Mouse (Mus musculus): Measurements from ENCODE around the gene Zbtb25. TPM values are rescaled to one million over a fixed set of nuclear protein-coding genes. Genes with fewer than 3 reads are reported as not detected.

Gene Zbtb25
- total and polyA plus RNA-seq, 2 experiments from 2014 or later = 12.1 to 20.5 TPM

GRCm38 (mm10) chr12:76405971-76406370 is 36.6 kb upstream of the Zbtb25 start:
- ATAC-seq (no peak), DNase-seq (ENCODE audit: low spot score) (no peak)
- Histone ChIP-seq H3K4me1 (ENCODE audit: insufficient read depth, low read length) (peaks cover 8% of the 10 kb centered on the region; the same call in 1 of the 2 replicates), H3K4me3 (ENCODE audit: low read length) (peak overlapping the region; percentile 73), H3K4me2 (ENCODE audit: low read depth, low read length) (peak overlapping the region; percentile 80), H3K27ac (no peak overlapping the region), H3K27me3 (ENCODE audit: insufficient read depth, low read length) (peaks cover 32% of the 10 kb centered on the region), H3K9ac (replicated peaks; ENCODE audit: low read length) (no peak overlapping the region), H3K36me3 (ENCODE audit: insufficient read depth, low read length) (no peaks in the 10 kb centered on the region), H3K9me3 (ENCODE audit: low read length) (no peaks in the 10 kb centered on the region)
- no peak for TF ChIP-seq CTCF (IDR thresholded peaks at IDR 0.05; ENCODE audit: low read depth)
- WGBS = 4% methylated on average over 23 of the region's 23 CpGs

DNA sequence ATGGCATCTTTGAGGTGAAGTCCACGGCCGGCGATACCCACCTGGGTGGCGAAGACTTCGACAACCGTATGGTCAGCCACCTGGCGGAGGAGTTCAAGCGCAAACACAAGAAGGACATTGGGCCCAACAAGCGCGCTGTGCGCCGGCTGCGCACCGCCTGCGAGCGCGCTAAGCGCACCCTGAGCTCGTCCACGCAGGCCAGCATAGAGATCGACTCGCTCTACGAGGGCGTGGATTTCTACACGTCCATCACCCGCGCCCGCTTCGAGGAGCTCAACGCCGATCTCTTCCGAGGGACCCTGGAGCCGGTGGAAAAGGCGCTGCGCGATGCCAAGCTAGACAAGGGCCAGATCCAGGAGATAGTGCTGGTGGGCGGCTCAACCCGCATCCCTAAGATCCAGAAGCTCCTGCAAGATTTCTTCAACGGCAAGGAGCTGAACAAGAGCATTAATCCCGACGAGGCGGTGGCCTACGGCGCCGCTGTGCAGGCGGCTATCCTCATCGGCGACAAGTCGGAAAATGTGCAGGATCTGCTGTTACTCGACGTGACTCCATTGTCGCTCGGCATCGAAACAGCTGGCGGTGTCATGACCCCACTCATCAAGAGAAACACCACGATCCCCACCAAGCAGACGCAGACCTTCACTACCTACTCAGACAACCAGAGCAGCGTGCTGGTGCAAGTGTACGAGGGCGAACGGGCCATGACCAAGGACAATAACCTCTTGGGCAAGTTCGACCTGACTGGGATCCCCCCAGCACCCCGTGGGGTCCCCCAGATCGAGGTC is 36.0 kb upstream of the Zbtb25 start:
- ATAC-seq (no peak), DNase-seq (ENCODE audit: low spot score) (peak; percentile 35)
- H3K36me3 ChIP-seq (ENCODE audit: insufficient read depth, low read length) = no peaks in the 10 kb centered on the region
- no peak overlapping the region for H3K9ac ChIP-seq (replicated peaks; ENCODE audit: low read length)
- WGBS = 3% methylated on average over 64 of the region's 64 CpGs
- peak overlapping the region; percentile 73 for H3K4me3 ChIP-seq (ENCODE audit: low read length)
- no peak overlapping the region for H3K27ac ChIP-seq
- H3K4me1 ChIP-seq (ENCODE audit: insufficient read depth, low read length) = peaks cover 8% of the 10 kb centered on the region; the same call in 1 of the 2 replicates
- peak overlapping the region; percentile 80 for H3K4me2 ChIP-seq (ENCODE audit: low read depth, low read length)
- H3K27me3 ChIP-seq (ENCODE audit: insufficient read depth, low read length) = peaks cover 32% of the 10 kb centered on the region
- TF ChIP-seq CTCF (IDR thresholded peaks at IDR 0.05; ENCODE audit: low read depth) = no peak
- H3K9me3 ChIP-seq (ENCODE audit: low read length) = no peaks in the 10 kb centered on the region

DNA sequence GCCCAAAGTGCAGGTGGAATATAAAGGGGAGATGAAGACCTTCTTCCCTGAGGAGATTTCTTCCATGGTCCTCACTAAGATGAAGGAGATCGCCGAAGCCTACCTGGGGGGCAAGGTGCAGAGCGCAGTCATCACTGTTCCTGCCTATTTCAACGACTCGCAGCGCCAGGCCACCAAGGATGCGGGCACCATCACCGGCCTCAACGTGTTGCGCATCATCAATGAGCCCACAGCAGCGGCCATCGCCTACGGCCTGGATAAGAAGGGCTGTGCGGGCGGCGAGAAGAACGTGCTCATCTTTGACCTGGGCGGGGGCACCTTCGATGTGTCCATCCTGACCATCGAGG is 35.4 kb upstream of the Zbtb25 start:
- peak overlapping the region; percentile 75; the same call in 1 of the 2 replicates for H3K9ac ChIP-seq (replicated peaks; ENCODE audit: low read length)
- H3K4me3 ChIP-seq (ENCODE audit: low read length) = peak overlapping the region; percentile 73
- no peaks in the 10 kb centered on the region for H3K36me3 ChIP-seq (ENCODE audit: insufficient read depth, low read length)
- H3K4me2 ChIP-seq (ENCODE audit: low read depth, low read length) = peak overlapping the region; percentile 80
- no peak for DNase-seq (ENCODE audit: low spot score)
- ATAC-seq = no peak
- peaks cover 32% of the 10 kb centered on the region for H3K27me3 ChIP-seq (ENCODE audit: insufficient read depth, low read length)
- no peaks in the 10 kb centered on the region for H3K9me3 ChIP-seq (ENCODE audit: low read length)
- TF ChIP-seq CTCF (IDR thresholded peaks at IDR 0.05; ENCODE audit: low read depth) = no peak
- H3K27ac ChIP-seq = no peak overlapping the region
- 8% methylated on average over 20 of the region's 20 CpGs for WGBS
- H3K4me1 ChIP-seq (ENCODE audit: insufficient read depth, low read length) = peaks cover 8% of the 10 kb centered on the region; the same call in 1 of the 2 replicates

GRCm38 (mm10) chr12:76403886-76404537 is 34.6 kb upstream of the Zbtb25 start, which contains the start of gene Hspa2:
Hspa2 (plus strand) TSS chr12:76404176.
- H3K4me3 ChIP-seq (ENCODE audit: low read length) = peak within 1 kb of the TSS; percentile 73
- no peaks in the 10 kb centered on the region for H3K9me3 ChIP-seq (ENCODE audit: low read length)
- peaks cover 32% of the 10 kb centered on the region for H3K27me3 ChIP-seq (ENCODE audit: insufficient read depth, low read length)
- H3K4me1 ChIP-seq (ENCODE audit: insufficient read depth, low read length) = peaks cover 8% of the 10 kb centered on the region; the same call in 1 of the 2 replicates
- ATAC-seq (peak; percentile 99), DNase-seq (ENCODE audit: low spot score) (peak; percentile 100)
- TF ChIP-seq CTCF (IDR thresholded peaks at IDR 0.05; ENCODE audit: low read depth) = no peak
- under 1% methylated on average over 53 of the region's 54 CpGs for WGBS
- H3K9ac ChIP-seq (replicated peaks; ENCODE audit: low read length) = peak within 1 kb of the TSS; percentile 75
- peak within 1 kb of the TSS; percentile 84 for H3K27ac ChIP-seq
- H3K4me2 ChIP-seq (ENCODE audit: low read depth, low read length) = peak within 1 kb of the TSS; percentile 80
- no peaks in the 10 kb centered on the region for H3K36me3 ChIP-seq (ENCODE audit: insufficient read depth, low read length)

GRCm38 (mm10) chr12:76402991-76403885 is 33.8 kb upstream of the Zbtb25 start:
- Histone ChIP-seq H3K27ac (peak overlapping the region; percentile 84), H3K27me3 (ENCODE audit: insufficient read depth, low read length) (peaks cover 32% of the 10 kb centered on the region), H3K9ac (replicated peaks; ENCODE audit: low read length) (peak overlapping the region; percentile 75), H3K9me3 (ENCODE audit: low read length) (no peaks in the 10 kb centered on the region), H3K4me1 (ENCODE audit: insufficient read depth, low read length) (peaks cover 8% of the 10 kb centered on the region; the same call in 1 of the 2 replicates), H3K4me2 (ENCODE audit: low read depth, low read length) (peak overlapping the region; percentile 80), H3K36me3 (ENCODE audit: insufficient read depth, low read length) (no peaks in the 10 kb centered on the region), H3K4me3 (ENCODE audit: low read length) (peak overlapping the region; percentile 73)
- WGBS = 1% methylated on average over 53 of the region's 54 CpGs
- ATAC-seq (peak; percentile 88), DNase-seq (ENCODE audit: low spot score) (no peak)
- no peak for TF ChIP-seq CTCF (IDR thresholded peaks at IDR 0.05; ENCODE audit: low read depth)

- peaks cover 8% of the 10 kb centered on the region; the same call in 1 of the 2 replicates for H3K4me1 ChIP-seq (ENCODE audit: insufficient read depth, low read length)
- H3K27me3 ChIP-seq (ENCODE audit: insufficient read depth, low read length) = peaks cover 20% of the 10 kb centered on the region
- ATAC-seq (no peak), DNase-seq (ENCODE audit: low spot score) (no peak)
- no peaks in the 10 kb centered on the region for H3K36me3 ChIP-seq (ENCODE audit: insufficient read depth, low read length)
- H3K27ac ChIP-seq = no peak overlapping the region
- no peak overlapping the region for H3K4me2 ChIP-seq (ENCODE audit: low read depth, low read length)
- no peak overlapping the region for H3K4me3 ChIP-seq (ENCODE audit: low read length)
- H3K9ac ChIP-seq (replicated peaks; ENCODE audit: low read length) = no peak overlapping the region
- no peaks in the 10 kb centered on the region for H3K9me3 ChIP-seq (ENCODE audit: low read length)
- 56% methylated on average over 3 of the region's 3 CpGs for WGBS
- TF ChIP-seq CTCF (IDR thresholded peaks at IDR 0.05; ENCODE audit: low read depth) = peak; percentile 36; the same call in 1 of the 2 replicates
These were observed 32.3 kb upstream of the Zbtb25 start for GRCm38 (mm10) chr12:76401674-76402073.

All from hindbrain, postnatal 0 days (tissue).